Mouse (Mus musculus): ENCODE data around the gene Lpar6. TPM values are rescaled to one million over a fixed set of nuclear protein-coding genes. Genes with fewer than 3 reads are reported as not detected.

Gene Lpar6
- total RNA-seq (2023) = 1 to 10 TPM; 6.2 to 8.6 TPM

GRCm38 (mm10) chr14:73237848-73238321, at the start of gene Lpar6:
Lpar6 (plus strand) TSS chr14:73237895.

Other genes with a start within 250 kb of the Lpar6 start
- gene Cysltr2, start 188.8 kb upstream of the Lpar6 start, total RNA-seq (2023) = 1 to 10 TPM in 1 of 2 experiments, not detected in 1; 1.7 TPM
- 10 to 100 TPM; 20.6 to 26.1 TPM for gene Rcbtb2, start 114.9 kb upstream of the Lpar6 start, total RNA-seq (2023)
- gene Rb1, start 87.9 kb downstream of the Lpar6 start, total RNA-seq (2023) = 100 to 1,000 TPM; 113 to 122 TPM
- 100 to 1,000 TPM; 369 to 395 TPM for gene Itm2b, start 147.4 kb downstream of the Lpar6 start, total RNA-seq (2023)

Data from B cell, adult 67 days (primary cell).